Mouse (Mus musculus) limb, embryonic 15.5 days (tissue): ENCODE measurements around the gene Cyb561d1. TPM values are rescaled to one million over a fixed set of nuclear protein-coding genes. Genes with fewer than 3 reads are reported as not detected.
"Not testable (repeated sequence)": the region's sequence is repeated elsewhere in the genome, so short reads cannot be mapped to it uniquely, and the experiment has no call there.

ENCODE experiments used
- ATAC-seq: fragments of 200-750 bp; cut with Nextera tagmentation; 2 replicates; pipeline ENCODE4 v1.8.0; 2017; ENCODE audit warnings: low read depth, moderate TSS enrichment; ENCODE audit not compliant: insufficient number of reproducible peaks, low FRiP score, low TSS enrichment
- H3K27ac ChIP-seq: fragments of 300-500 bp; sonication (generic); 2 replicates; pipeline ENCODE4 v1.5.1; 2015; ENCODE audit warnings: moderate library complexity, mild to moderate bottlenecking, inconsistent platforms
- H3K27me3 ChIP-seq: fragments of 300-500 bp; sonication (generic); 2 replicates; pipeline ENCODE4 v1.6.1; 2015; ENCODE audit warnings: inconsistent platforms
- H3K36me3 ChIP-seq: fragments of 300-500 bp; sonication (generic); 2 replicates; pipeline ENCODE4 v1.6.1; 2015; ENCODE audit warnings: inconsistent platforms
- H3K4me1 ChIP-seq: fragments of 300-500 bp; sonication (generic); 2 replicates; pipeline ENCODE4 v1.6.1; 2015; ENCODE audit warnings: inconsistent platforms
- H3K4me2 ChIP-seq: fragments of 300-500 bp; sonication (generic); 2 replicates; pipeline ENCODE4 v1.6.1; 2015; ENCODE audit warnings: mild to moderate bottlenecking, inconsistent platforms
- H3K4me3 ChIP-seq: fragments of 300-500 bp; sonication (generic); 2 replicates; pipeline ENCODE4 v1.5.1; 2015; ENCODE audit warnings: mild to moderate bottlenecking, inconsistent platforms
- H3K9ac ChIP-seq: fragments of 300-500 bp; sonication (generic); 2 replicates; pipeline ENCODE4 v1.6.1; 2015; ENCODE audit warnings: inconsistent platforms
- H3K9me3 ChIP-seq: fragments of 300-500 bp; sonication (generic); 2 replicates; pipeline ENCODE4 v1.6.1; 2016; ENCODE audit warnings: inconsistent platforms
- WGBS: fragments of 180-500 bp; shearing (Covaris S2); methylation state at CpG from one replicate; pipeline ENCODE4 v1.1.7; 2015; 5-methylcytosine and 5-hydroxymethylcytosine counted together
- polyA plus RNA-seq: library from polyadenylated mRNA; unstranded; fragments of >200 nt; fragmentation: Nextera tagmentation; extraction: Ambion mirVana; gene quantifications from 2 replicates; pipeline ENCODE4 v1.2.1, GENCODE M21; 2015

Gene Cyb561d1
- polyA plus RNA-seq: 2.4 and 3.1 TPM in 2 replicates

- H3K27me3 ChIP-seq: no peaks in the 10 kb centered on the region
- peak within 1 kb of the TSS; percentile 58 for H3K4me3 ChIP-seq
- no peaks in the 10 kb centered on the region for H3K9me3 ChIP-seq
- peaks cover 41% of the 10 kb centered on the region for H3K36me3 ChIP-seq
- peak within 1 kb of the TSS; percentile 33 for H3K9ac ChIP-seq
- H3K27ac ChIP-seq: peak within 1 kb of the TSS; percentile 85
- ATAC-seq: peak; percentile 88
- H3K4me2 ChIP-seq: peak within 1 kb of the TSS; percentile 64
- WGBS: 3% methylated on average over 44 of the region's 44 CpGs
- peaks cover 61% of the 10 kb centered on the region for H3K4me1 ChIP-seq
Observed at GRCm38 (mm10) chr3:108200329-108201323, at the start of gene Cyb561d1. TSS of gene Cyb561d1 (minus strand) at chr3:108201212.

DNA sequence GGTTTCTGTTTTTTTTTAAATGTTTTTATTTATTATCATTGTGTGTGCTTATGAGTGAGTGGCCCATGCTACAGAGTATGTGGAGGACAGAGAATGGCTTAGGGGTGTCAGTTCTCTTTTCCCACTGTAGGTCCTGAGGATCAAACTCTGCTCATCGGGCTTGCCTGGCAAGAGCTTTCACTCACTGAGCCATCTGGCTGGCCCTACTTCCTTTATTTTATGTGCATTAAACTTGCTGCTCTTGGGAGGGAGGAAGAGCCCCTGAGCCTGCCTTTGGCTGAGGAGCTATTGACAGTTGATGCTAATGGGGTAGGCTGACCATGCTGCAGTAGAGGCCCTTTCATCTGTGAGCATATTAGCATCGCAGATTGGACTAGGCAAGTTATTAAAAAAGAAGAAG lies 45.8 kb upstream of the Cyb561d1 start:
- no peak for ATAC-seq
- no peak overlapping the region for H3K4me2 ChIP-seq
- no peaks in the 10 kb centered on the region for H3K36me3 ChIP-seq
- no peaks in the 10 kb centered on the region for H3K27me3 ChIP-seq
- no peak overlapping the region for H3K9ac ChIP-seq
- no peak overlapping the region for H3K4me3 ChIP-seq
- 67% methylated on average over 2 of the region's 2 CpGs for WGBS
- no peaks in the 10 kb centered on the region for H3K9me3 ChIP-seq
- no peak overlapping the region for H3K27ac ChIP-seq
- no peaks in the 10 kb centered on the region for H3K4me1 ChIP-seq

DNA sequence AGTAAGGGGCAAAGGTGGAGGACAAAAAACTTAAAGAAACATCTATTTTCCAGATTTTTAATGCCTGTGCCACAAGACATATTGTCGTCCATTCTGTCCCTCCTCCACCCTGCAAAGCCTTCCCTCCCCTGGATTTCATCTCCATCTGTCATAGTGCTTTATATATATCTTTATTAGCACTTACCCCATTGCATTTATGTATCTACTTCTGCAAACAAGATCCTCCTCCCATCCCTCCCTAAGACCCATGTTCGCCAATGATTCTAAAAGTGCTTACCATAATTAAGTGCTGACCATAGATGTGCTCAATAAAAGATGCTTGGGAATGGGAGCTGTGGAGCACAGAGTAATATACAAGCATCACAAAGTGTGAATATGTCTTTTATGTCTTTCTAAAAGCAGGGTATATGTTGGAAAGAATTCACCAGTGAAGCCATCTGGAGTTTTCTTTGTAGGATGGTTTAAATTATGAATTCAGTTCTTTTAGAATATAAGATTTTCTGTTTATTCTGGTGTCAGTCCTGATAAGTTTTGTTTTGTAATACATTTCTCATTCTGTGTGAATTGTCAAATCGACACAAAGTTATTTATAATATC lies 40.3 kb upstream of the Cyb561d1 start:
- 94% methylated on average over 3 of the region's 3 CpGs for WGBS
- no peak overlapping the region for H3K4me2 ChIP-seq

GRCm38 (mm10) chr3:108237474-108238102 lies 36.6 kb upstream of the Cyb561d1 start:
- H3K4me2 ChIP-seq, H3K27ac ChIP-seq, H3K9ac ChIP-seq, H3K4me3 ChIP-seq, H3K9me3 ChIP-seq, H3K36me3 ChIP-seq, H3K27me3 ChIP-seq, ATAC-seq, H3K4me1 ChIP-seq: not testable (repeated sequence)
- WGBS: 81% methylated on average over 4 of the region's 4 CpGs

More for the DNA sequence above, 40.3 kb upstream of the Cyb561d1 start:
- H3K36me3 ChIP-seq: no peaks in the 10 kb centered on the region
- no peak for ATAC-seq
- H3K27ac ChIP-seq: no peak overlapping the region
- no peak overlapping the region for H3K9ac ChIP-seq
- no peaks in the 10 kb centered on the region for H3K9me3 ChIP-seq
- no peaks in the 10 kb centered on the region for H3K27me3 ChIP-seq
- no peak overlapping the region for H3K4me3 ChIP-seq
- no peaks in the 10 kb centered on the region for H3K4me1 ChIP-seq

- H3K9me3 ChIP-seq: no peaks in the 10 kb centered on the region
- H3K27ac ChIP-seq: no peak overlapping the region
- H3K9ac ChIP-seq: no peak overlapping the region
- ATAC-seq: no peak
- peaks cover 5% of the 10 kb centered on the region for H3K4me1 ChIP-seq
- no peak overlapping the region for H3K4me3 ChIP-seq
- H3K36me3 ChIP-seq: no peaks in the 10 kb centered on the region
- no peak overlapping the region for H3K4me2 ChIP-seq
- H3K27me3 ChIP-seq: peaks cover 16% of the 10 kb centered on the region
- 81% methylated on average over 4 of the region's 4 CpGs for WGBS
Observed at GRCm38 (mm10) chr3:108231646-108232045, 30.6 kb upstream of the Cyb561d1 start.

DNA sequence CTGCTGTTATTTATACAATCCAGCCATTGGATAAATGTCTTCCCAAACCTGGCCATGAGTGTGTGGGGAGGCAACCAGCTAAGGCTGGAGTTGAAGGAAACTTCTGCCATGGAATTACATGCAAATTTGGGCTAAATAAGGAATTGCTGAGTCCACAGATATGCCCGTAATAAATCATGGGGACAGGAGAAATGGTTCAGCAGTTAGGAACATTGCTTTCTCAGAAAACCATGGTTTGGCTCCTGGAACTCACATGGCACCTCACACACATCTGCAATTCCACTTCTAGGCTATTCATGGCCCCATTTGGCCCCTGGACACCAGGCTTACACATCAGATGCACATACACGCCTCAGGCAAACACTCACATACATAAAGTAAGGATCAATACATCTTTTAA lies 26.5 kb upstream of the Cyb561d1 start:
- H3K9me3 ChIP-seq: no peaks in the 10 kb centered on the region
- ATAC-seq: no peak
- H3K4me3 ChIP-seq: no peak overlapping the region
- H3K36me3 ChIP-seq: no peaks in the 10 kb centered on the region
- H3K4me1 ChIP-seq: peaks cover 15% of the 10 kb centered on the region
- H3K27me3 ChIP-seq: peaks cover 50% of the 10 kb centered on the region
- no peak overlapping the region for H3K27ac ChIP-seq
- WGBS: 71% methylated on average over 2 of the region's 2 CpGs
- H3K4me2 ChIP-seq: no peak overlapping the region
- no peak overlapping the region for H3K9ac ChIP-seq

DNA sequence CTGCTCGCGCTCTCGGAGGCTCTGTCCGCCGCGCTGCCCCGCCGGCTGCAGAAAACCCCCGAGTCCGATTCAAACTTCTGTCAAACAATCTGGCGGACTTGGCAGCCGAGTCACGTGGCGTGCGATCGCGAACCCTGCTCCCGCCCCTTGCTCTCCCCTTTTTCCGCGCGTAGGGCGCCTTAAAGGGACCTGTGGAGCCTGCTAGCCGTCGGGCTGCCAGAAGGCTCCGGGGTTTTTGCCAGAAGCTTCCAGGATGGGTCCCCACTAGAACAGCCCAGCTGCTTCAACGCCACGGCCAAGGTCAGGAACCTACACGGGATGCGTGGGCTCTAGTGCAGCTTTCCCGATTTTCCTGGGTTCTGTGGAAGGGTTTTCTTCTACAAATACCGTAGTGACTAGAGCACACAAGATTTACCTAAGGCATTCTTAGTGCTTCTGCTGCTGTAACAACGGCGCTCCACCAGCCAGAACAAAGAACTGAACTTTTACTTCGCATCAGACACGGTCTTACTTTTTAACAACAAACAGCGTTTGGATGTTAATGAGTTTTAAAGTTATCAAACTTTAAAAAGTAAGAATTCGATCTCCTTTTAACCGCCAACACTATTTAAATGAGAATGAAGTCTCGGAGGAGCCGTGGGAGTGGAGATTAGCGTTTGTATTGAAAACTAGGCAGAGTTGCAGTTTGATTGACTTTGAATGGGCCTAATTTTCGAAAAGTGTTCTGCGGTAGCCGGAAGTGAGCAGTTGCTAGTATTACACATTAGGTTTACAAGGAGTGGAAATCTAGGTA lies 25.7 kb upstream of the Cyb561d1 start, which contains the start of gene Sypl2:
Gene Sypl2 (minus strand): TSS at position 91 of the 793 bp plus-strand sequence.
- Histone ChIP-seq H3K4me1 (peaks cover 15% of the 10 kb centered on the region), H3K9ac (peak within 1 kb of the TSS; percentile 43), H3K9me3 (no peaks in the 10 kb centered on the region), H3K36me3 (no peaks in the 10 kb centered on the region), H3K27ac (no peak within 1 kb of the TSS), H3K4me2 (peak within 1 kb of the TSS; percentile 90), H3K4me3 (peak within 1 kb of the TSS; percentile 47), H3K27me3 (peaks cover 58% of the 10 kb centered on the region)
- ATAC-seq: peak; percentile 40; the same call in 1 of the 2 replicates
- WGBS: 5% methylated on average over 42 of the region's 44 CpGs

DNA sequence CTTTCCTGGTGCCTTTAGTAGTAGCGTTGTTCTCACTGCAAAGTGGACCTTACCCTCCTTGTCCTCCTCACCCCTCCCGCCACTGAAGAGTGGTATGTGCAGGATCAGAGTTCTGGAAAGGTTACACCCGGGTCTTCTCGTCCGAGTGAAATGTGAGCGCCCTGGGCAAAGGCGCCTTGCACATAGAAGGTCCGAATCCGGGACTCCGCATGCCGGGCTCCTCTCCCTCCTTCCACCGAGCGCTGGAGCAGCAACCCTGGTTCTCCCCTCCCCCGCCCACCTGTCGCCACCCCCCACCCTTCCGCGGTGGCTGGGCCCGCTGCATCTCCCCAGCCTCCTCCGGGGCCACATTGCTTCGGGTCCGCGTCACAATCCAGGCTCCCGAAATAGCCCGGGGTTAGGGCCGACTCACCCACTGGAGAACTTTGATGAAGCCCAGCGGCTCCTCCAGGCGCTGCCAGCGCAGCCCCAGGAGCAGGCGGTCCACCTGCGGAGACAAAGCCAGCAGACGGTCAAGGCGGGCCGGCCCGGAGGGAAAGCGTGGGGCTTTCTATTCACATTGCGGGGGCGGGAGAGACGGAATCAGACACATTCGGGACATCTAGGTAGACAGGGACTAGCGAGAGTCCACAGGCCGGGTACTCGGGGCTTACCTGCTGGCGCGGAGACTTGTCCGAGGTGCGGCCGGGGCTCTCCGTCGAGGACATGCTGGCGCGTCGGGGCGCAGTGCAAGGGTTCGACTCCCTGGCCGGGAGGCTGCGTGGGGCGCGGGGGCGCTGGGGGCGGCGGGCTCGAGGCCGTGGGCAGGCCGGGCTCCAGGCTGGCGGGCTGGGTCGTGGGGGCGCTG lies 24.9 kb upstream of the Cyb561d1 start:
- no peaks in the 10 kb centered on the region for H3K9me3 ChIP-seq
- no peaks in the 10 kb centered on the region for H3K36me3 ChIP-seq
- ATAC-seq: peak; percentile 65
- peak overlapping the region; percentile 43 for H3K9ac ChIP-seq
- H3K4me3 ChIP-seq: peak overlapping the region; percentile 47
- peak overlapping the region; percentile 90 for H3K4me2 ChIP-seq
- H3K27me3 ChIP-seq: peaks cover 60% of the 10 kb centered on the region
- H3K27ac ChIP-seq: no peak overlapping the region
- peaks cover 15% of the 10 kb centered on the region for H3K4me1 ChIP-seq
- WGBS: 3% methylated on average over 65 of the region's 67 CpGs

DNA sequence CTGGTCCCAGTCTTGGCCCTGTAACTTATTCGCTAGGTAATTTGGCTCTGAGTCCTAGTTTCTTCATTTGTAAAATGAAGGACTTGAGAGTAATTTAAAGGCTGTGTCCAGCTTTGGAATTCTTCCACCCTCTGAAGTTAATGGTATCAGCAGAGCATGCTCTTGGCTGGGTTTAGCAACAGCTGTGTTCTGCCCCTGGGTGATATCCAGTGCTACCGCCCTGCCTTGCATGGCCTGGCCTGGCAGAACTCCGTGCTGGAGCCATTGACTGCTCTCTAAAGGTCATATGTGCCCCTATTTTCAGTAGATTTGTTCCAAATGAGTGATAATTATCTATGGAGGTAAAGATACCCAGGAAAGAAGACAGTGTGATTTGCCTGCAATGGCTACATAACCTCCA lies 19.6 kb upstream of the Cyb561d1 start:
- 66% methylated on average over 3 of the region's 3 CpGs for WGBS
- H3K9ac ChIP-seq: no peak overlapping the region
- ATAC-seq: no peak
- H3K4me2 ChIP-seq: no peak overlapping the region
- no peak overlapping the region for H3K27ac ChIP-seq
- no peaks in the 10 kb centered on the region for H3K36me3 ChIP-seq
- no peaks in the 10 kb centered on the region for H3K9me3 ChIP-seq
- peaks cover under 1% of the 10 kb centered on the region; the same call in 1 of the 2 replicates for H3K4me1 ChIP-seq
- no peak overlapping the region for H3K4me3 ChIP-seq
- peaks cover 39% of the 10 kb centered on the region for H3K27me3 ChIP-seq

- H3K36me3 ChIP-seq: no peaks in the 10 kb centered on the region
- ATAC-seq: no peak
- H3K27ac ChIP-seq: no peak overlapping the region
- 13% methylated on average over 5 of the region's 5 CpGs for WGBS
- peaks cover 5% of the 10 kb centered on the region for H3K4me1 ChIP-seq
- no peak overlapping the region for H3K4me3 ChIP-seq
- peaks cover 5% of the 10 kb centered on the region; the same call in 1 of the 2 replicates for H3K27me3 ChIP-seq
- no peaks in the 10 kb centered on the region for H3K9me3 ChIP-seq
- H3K9ac ChIP-seq: no peak overlapping the region
- H3K4me2 ChIP-seq: no peak overlapping the region
Observed at GRCm38 (mm10) chr3:108214734-108215133, 13.7 kb upstream of the Cyb561d1 start.
